In genomic region chr10:120864446-120864845, GRCm38 (mm10) we compare ENCODE assay signal across 8 mouse cellular contexts. TPM values are rescaled to one million over a fixed set of nuclear protein-coding genes. Genes with fewer than 3 reads are reported as not detected.
DNase-seq lines count a peak whose midpoint lies in the region; ATAC-seq and TF ChIP-seq lines count a peak whose summit lies in the region.

No protein-coding gene starts in this region.

- H3K4me2 ChIP-seq in forebrain, postnatal 0 days (ENCODE audit: low read depth): no peak overlapping the region
- no peak overlapping the region for H3K4me2 ChIP-seq in kidney, embryonic 15.5 days
- peak overlapping the region; percentile 35; the same call in 1 of the 2 replicates for H3K4me2 ChIP-seq in limb, embryonic 13.5 days (replicated peaks)

- TF ChIP-seq CTCF in brain, embryonic 14.5 days (IDR thresholded peaks at IDR 0.05; ENCODE audit: borderline replicate concordance, extremely low read depth, insufficient read depth, insufficient read length): peak; percentile 89
- peak; percentile 98 for TF ChIP-seq CTCF in forebrain, postnatal 0 days (IDR thresholded peaks at IDR 0.05; ENCODE audit: low read depth)

- H3K4me3 ChIP-seq in forebrain, postnatal 0 days (ENCODE audit: low read depth, low read length): no peak overlapping the region
- H3K4me3 ChIP-seq in kidney, embryonic 15.5 days (replicated peaks): no peak overlapping the region
- H3K4me3 ChIP-seq in limb, embryonic 13.5 days: no peak overlapping the region

- WGBS in forebrain, postnatal 0 days: 19% methylated on average over 9 of the region's 9 CpGs
- 18% methylated on average over 9 of the region's 9 CpGs for WGBS in kidney, embryonic 15.5 days
- WGBS in limb, embryonic 13.5 days: 8% methylated on average over 9 of the region's 9 CpGs

- H3K27me3 ChIP-seq in forebrain, postnatal 0 days (ENCODE audit: insufficient read depth, low read length): no peaks in the 10 kb centered on the region
- no peaks in the 10 kb centered on the region for H3K27me3 ChIP-seq in kidney, embryonic 15.5 days
- H3K27me3 ChIP-seq in limb, embryonic 13.5 days: no peaks in the 10 kb centered on the region

- peak; percentile 50 for DNase-seq in adrenal gland, adult 2 months
- DNase-seq in adrenal gland, adult 8-10 months: no peak
- peak; percentile 80 for DNase-seq in 416B (ENCODE audit: low read depth)
- peak; percentile 87 for DNase-seq in brain, embryonic 14.5 days (ENCODE audit: low read depth)
- peak; percentile 87 for DNase-seq in forebrain, postnatal 0 days
- DNase-seq in retina, embryonic 14.5 days (ENCODE audit: low spot score): peak; percentile 82

- no peak; the same call in 1 of the 2 replicates for ATAC-seq in forebrain, postnatal 0 days
- ATAC-seq in kidney, embryonic 15.5 days (replicated peaks; ENCODE audit: low FRiP score): 0 out of 2 replicates have a peak, but pooled peaks have one; percentile 9
- peak; percentile 77 for ATAC-seq in limb, embryonic 13.5 days (ENCODE audit: low FRiP score, low read depth)

- no peak overlapping the region for H3K9ac ChIP-seq in forebrain, postnatal 0 days
- no peak overlapping the region for H3K9ac ChIP-seq in kidney, embryonic 15.5 days
- no peak overlapping the region for H3K9ac ChIP-seq in limb, embryonic 13.5 days

- H3K36me3 ChIP-seq in forebrain, postnatal 0 days (ENCODE audit: insufficient read depth): no peaks in the 10 kb centered on the region
- no peaks in the 10 kb centered on the region for H3K36me3 ChIP-seq in kidney, embryonic 15.5 days
- H3K36me3 ChIP-seq in limb, embryonic 13.5 days: peaks cover 5% of the 10 kb centered on the region

- H3K9me3 ChIP-seq in forebrain, postnatal 0 days (ENCODE audit: low read length): no peaks in the 10 kb centered on the region
- H3K9me3 ChIP-seq in kidney, embryonic 15.5 days (replicated peaks): no peaks in the 10 kb centered on the region
- no peaks in the 10 kb centered on the region for H3K9me3 ChIP-seq in limb, embryonic 13.5 days

- H3K27ac ChIP-seq in forebrain, postnatal 0 days (ENCODE audit: low read depth, low read length): no peak overlapping the region
- H3K27ac ChIP-seq in kidney, embryonic 15.5 days: no peak overlapping the region
- H3K27ac ChIP-seq in limb, embryonic 13.5 days: no peak overlapping the region; the same call in 1 of the 2 replicates

- TF ChIP-seq POLR2A in brain, embryonic 14.5 days (IDR thresholded peaks at IDR 0.05; ENCODE audit: borderline replicate concordance, extremely low read depth, insufficient read depth, insufficient read length, poor library complexity, severe bottlenecking): no peak

- H3K4me1 ChIP-seq in forebrain, postnatal 0 days (ENCODE audit: insufficient read depth): no peaks in the 10 kb centered on the region
- H3K4me1 ChIP-seq in kidney, embryonic 15.5 days: no peaks in the 10 kb centered on the region
- peaks cover 33% of the 10 kb centered on the region for H3K4me1 ChIP-seq in limb, embryonic 13.5 days

RNA-seq across cellular contexts. Expression of gene Msrb3, which starts 34.5 kb away (rescaled TPM):
- 10 to 100 TPM; 37.9 to 71.3 TPM for total RNA-seq in adrenal gland, adult 2 months (2021)
- polyA plus RNA-seq in adrenal gland, adult 2 months (2012; rRNA removed): 38.5 and 39.2 TPM in 2 replicates
- total RNA-seq in adrenal gland, adult 8-10 months (2022): 10 to 100 TPM; 50.2 to 86.6 (median 67.3) TPM
- 3.2 and 4.1 TPM in 2 replicates for polyA plus RNA-seq in brain, embryonic 14.5 days (2012; rRNA removed)
- total RNA-seq in forebrain, postnatal 0 days (2014; rRNA removed): 3.2 and 6.1 TPM in 2 replicates
- 0.67 and 1.5 TPM in 2 replicates for polyA plus RNA-seq in forebrain, postnatal 0 days (2015; fragmentation: Nextera tagmentation; extraction: Ambion mirVana)
- polyA plus RNA-seq in kidney, embryonic 15.5 days (2015; fragmentation: Nextera tagmentation; extraction: Ambion mirVana): 8.5 and 10.3 TPM in 2 replicates
- polyA plus RNA-seq in limb, embryonic 13.5 days (2015; fragmentation: Nextera tagmentation; extraction: Ambion mirVana): 12.2 and 14.8 TPM in 2 replicates
